Mouse (Mus musculus) G1E (cell line): ENCODE data around the gene Dnmt3a. TPM values are rescaled to one million over a fixed set of nuclear protein-coding genes. Genes with fewer than 3 reads are reported as not detected.

Source experiments
- ATAC-seq: 2 replicates; pipeline ENCODE4 v1.8.0; 2016; ENCODE audit warnings: mild to moderate bottlenecking; ENCODE audit not compliant: insufficient number of reproducible peaks, poor library complexity, low FRiP score, severe bottlenecking; ENCODE audit errors: extremely low read depth
- DNase-seq: peaks from one replicate; pipeline ENCODE4 v3.0.0; 2012; ENCODE audit warnings: low spot score
- H3K27me3 ChIP-seq: 2 replicates; pipeline ENCODE4 v1.6.1; 2012; ENCODE audit warnings: mild to moderate bottlenecking, low read length, inconsistent platforms; ENCODE audit not compliant: insufficient read depth
- H3K36me3 ChIP-seq: replicated peaks from 2 replicates; pipeline ENCODE3; 2012; ENCODE audit warnings: mild to moderate bottlenecking, inconsistent platforms
- H3K4me1 ChIP-seq: 2 replicates; pipeline ENCODE4 v1.6.1; 2012; ENCODE audit warnings: low read depth, low read length, inconsistent platforms, mixed read lengths; ENCODE audit not compliant: insufficient read depth
- H3K4me3 ChIP-seq: 2 replicates; pipeline ENCODE4 v1.5.1; 2012; ENCODE audit warnings: low read depth, mild to moderate bottlenecking, inconsistent platforms, low read length, moderate library complexity, mixed read lengths
- H3K9me3 ChIP-seq: replicated peaks from 2 replicates; pipeline ENCODE4 v1.6.1; 2012; ENCODE audit warnings: inconsistent platforms
- CTCF ChIP-seq: IDR thresholded peaks from 2 replicates; pipeline ENCODE4 v1.5.1; 2012; ENCODE audit warnings: low read depth, low read length, inconsistent platforms, mixed read lengths
- GATA1 ChIP-seq: IDR thresholded peaks from 2 replicates; pipeline ENCODE4 v1.6.1; 2012; ENCODE audit warnings: borderline replicate concordance, low read length, inconsistent platforms, mixed read lengths
- GATA2 ChIP-seq: IDR thresholded peaks from 2 replicates; pipeline ENCODE4 v1.6.1; 2012; ENCODE audit warnings: low read depth, low read length, inconsistent platforms, borderline replicate concordance
- POLR2AphosphoS5 ChIP-seq: IDR thresholded peaks from 2 replicates; pipeline ENCODE4 v1.6.1; 2012; ENCODE audit warnings: low read depth, low read length, inconsistent platforms; ENCODE audit not compliant: insufficient replicate concordance
- TAL1 ChIP-seq: conservative IDR thresholded peaks from 2 replicates; pipeline ENCODE4 v1.6.1; 2012; ENCODE audit warnings: low read depth, low read length, inconsistent platforms, mixed read lengths
- polyA plus RNA-seq: library from polyadenylated mRNA; stranded (reverse); fragments of >175 nt; gene quantifications from 2 replicates; pipeline ENCODE4 v1.2.3, GENCODE M21; 2012
- total RNA-seq, 2 experiments: library from RNA; stranded (forward) in 1 of 2; stranded (reverse) in 1 of 2; fragments of 200-1000 nt in 1 of 2; fragments of >200 nt in 1 of 2; fragmentation: Nextera tagmentation in 1 of 2; gene quantifications; 2 replicates each; pipeline ENCODE4 v1.2.3; 2014 to 2017

The Dnmt3a gene
- total and polyA plus RNA-seq, 3 experiments = 0.05 to 1.1 TPM; not detected in 1

DNA sequence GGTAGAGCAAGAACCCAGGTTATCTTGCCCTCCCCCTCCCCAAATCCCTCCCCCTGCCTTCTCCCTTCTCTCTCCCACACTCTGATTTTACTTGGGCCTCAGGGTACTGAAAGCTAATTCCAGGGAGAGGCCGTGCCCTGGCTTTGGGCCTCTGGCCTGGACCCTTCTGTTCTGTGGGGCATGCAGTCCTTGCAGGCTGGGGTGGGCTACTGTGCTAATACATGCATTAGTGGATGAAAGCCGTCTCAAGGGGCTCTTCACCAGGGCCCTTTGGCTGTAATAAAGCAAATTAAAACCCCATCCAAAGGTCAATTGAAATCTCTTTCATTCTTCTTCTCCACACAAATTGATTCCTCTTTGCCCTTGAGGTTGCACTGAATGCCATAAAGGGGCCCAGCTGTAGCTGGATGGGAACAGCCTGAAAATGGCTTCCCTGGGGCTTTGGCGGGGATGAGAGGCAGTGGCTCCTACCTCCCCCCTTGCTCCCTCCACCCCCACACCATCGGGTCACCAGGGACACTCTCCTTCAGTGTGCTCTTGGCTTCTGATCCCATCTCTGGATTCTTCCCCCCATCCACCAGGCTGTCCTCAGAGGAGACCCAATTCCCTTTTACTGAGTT lies 138.8 kb downstream of the Dnmt3a start:
- no peak for TF ChIP-seq POLR2AphosphoS5
- TF ChIP-seq GATA2 = no peak
- TF ChIP-seq TAL1 = no peak
- TF ChIP-seq GATA1 = no peak
- TF ChIP-seq CTCF = no peak
- DNase-seq (no peak), ATAC-seq (no peak)
- H3K9me3 ChIP-seq = no peaks in the 10 kb centered on the region
- H3K4me1 ChIP-seq = no peaks in the 10 kb centered on the region
- H3K36me3 ChIP-seq = no peaks in the 10 kb centered on the region
- no peak overlapping the region for H3K4me3 ChIP-seq
- H3K27me3 ChIP-seq = no peaks in the 10 kb centered on the region

DNA sequence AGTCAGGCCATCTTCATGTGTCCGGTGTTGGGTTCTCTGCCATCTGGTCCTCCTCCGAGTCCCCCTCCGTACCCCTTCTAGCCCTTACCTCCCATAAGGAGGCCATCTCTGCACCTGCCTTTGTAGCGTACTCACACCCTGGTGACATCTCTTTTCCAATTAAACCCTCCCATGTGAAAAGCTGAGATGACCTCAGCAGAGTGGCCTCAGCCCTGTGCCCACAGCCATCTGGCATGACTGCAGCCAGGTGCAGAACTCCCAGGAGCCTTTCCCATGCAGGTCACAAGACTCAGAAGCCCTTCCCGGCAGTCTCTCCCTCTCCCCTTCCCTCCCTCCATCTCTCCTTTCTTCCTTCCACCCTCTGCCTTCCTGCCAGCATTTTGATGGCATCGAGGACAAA lies 141.7 kb downstream of the Dnmt3a start:
- TF ChIP-seq GATA2 (no peak), GATA1 (no peak), TAL1 (no peak), CTCF (no peak), POLR2AphosphoS5 (no peak)
- Histone ChIP-seq H3K9me3 (no peaks in the 10 kb centered on the region), H3K36me3 (no peaks in the 10 kb centered on the region), H3K27me3 (no peaks in the 10 kb centered on the region), H3K4me3 (no peak overlapping the region), H3K4me1 (no peaks in the 10 kb centered on the region)
- DNase-seq = no peak
- ATAC-seq = no peak

DNA sequence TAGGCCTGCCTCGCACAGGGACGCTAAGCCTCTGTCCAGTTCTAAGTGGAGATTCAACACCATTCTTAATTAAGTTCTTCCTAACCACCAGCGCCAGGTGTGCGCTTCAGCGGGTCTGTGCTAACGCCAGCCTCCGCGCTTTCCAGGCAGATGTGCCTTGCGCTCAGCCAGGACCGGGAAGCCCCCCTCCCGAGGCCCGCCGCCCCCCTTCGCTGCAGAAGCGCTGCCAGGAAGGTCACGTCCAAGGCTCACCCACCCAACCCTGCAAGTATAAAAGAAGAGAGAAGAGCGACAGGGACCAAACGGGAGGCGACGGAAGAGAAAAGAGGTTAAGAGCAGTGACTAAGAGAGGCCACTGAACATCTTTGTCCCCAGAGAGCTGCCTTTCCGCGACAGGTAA lies 148.8 kb downstream of the Dnmt3a start, which contains the start of gene Pomc:
Pomc (plus strand) TSS at position 301 of the 400 bp plus-strand sequence.
- TF ChIP-seq POLR2AphosphoS5 (no peak), GATA1 (no peak), CTCF (no peak), GATA2 (no peak)
- H3K4me3 ChIP-seq = no peak within 1 kb of the TSS
- ATAC-seq (no peak), DNase-seq (no peak)
- H3K9me3 ChIP-seq = no peaks in the 10 kb centered on the region
- no peaks in the 10 kb centered on the region for H3K27me3 ChIP-seq
- no peaks in the 10 kb centered on the region for H3K4me1 ChIP-seq
- no peaks in the 10 kb centered on the region for H3K36me3 ChIP-seq

DNA sequence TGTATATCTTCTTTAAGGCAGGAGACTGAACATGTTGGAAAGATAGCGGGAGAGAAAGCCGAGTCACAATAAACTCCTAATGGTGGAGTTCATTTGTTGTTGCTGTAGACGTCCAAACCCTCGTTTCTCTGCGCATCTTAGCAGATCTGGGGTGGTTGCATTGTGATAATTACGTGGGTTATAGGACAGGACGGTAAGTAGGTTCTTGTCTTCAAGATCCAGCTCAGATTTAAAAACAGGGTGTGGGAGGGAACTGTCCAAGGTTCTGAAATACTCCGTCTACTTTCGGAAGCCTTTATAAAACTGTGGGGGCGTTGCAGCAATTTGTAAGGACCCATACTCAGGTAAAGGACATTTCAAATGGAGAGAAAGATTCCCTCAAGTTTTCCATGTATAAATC lies 149.6 kb downstream of the Dnmt3a start:
- ATAC-seq (no peak), DNase-seq (peak; percentile 10)
- Histone ChIP-seq H3K36me3 (no peaks in the 10 kb centered on the region), H3K4me1 (no peaks in the 10 kb centered on the region), H3K27me3 (no peaks in the 10 kb centered on the region), H3K9me3 (no peaks in the 10 kb centered on the region), H3K4me3 (no peak overlapping the region)
- TF ChIP-seq GATA2 (no peak), CTCF (no peak), POLR2AphosphoS5 (no peak), TAL1 (no peak), GATA1 (no peak)

DNA sequence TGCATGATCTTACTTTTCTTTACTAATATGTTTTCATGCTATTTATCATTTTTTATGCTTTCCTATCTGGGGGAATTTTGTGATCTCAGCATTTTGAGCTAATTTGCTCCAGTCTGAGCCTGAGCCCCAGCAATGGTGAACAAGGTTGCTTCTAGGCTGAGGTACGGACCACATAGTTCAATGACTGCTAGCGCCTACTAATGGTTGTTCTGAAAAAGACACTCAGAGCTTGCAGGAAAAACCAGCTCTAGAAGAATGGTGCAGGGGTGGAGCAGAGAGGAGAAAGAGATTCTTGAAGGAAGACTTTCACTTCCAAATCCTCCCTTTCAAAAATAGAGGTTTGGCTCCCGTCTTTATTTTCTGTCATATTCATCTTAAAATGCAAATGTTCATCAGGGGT lies 150.5 kb downstream of the Dnmt3a start:
- TF ChIP-seq GATA2 (no peak), GATA1 (no peak), CTCF (no peak), POLR2AphosphoS5 (no peak), TAL1 (no peak)
- Histone ChIP-seq H3K4me3 (no peak overlapping the region), H3K36me3 (no peaks in the 10 kb centered on the region), H3K4me1 (no peaks in the 10 kb centered on the region), H3K9me3 (no peaks in the 10 kb centered on the region), H3K27me3 (no peaks in the 10 kb centered on the region)
- ATAC-seq (no peak), DNase-seq (no peak)

DNA sequence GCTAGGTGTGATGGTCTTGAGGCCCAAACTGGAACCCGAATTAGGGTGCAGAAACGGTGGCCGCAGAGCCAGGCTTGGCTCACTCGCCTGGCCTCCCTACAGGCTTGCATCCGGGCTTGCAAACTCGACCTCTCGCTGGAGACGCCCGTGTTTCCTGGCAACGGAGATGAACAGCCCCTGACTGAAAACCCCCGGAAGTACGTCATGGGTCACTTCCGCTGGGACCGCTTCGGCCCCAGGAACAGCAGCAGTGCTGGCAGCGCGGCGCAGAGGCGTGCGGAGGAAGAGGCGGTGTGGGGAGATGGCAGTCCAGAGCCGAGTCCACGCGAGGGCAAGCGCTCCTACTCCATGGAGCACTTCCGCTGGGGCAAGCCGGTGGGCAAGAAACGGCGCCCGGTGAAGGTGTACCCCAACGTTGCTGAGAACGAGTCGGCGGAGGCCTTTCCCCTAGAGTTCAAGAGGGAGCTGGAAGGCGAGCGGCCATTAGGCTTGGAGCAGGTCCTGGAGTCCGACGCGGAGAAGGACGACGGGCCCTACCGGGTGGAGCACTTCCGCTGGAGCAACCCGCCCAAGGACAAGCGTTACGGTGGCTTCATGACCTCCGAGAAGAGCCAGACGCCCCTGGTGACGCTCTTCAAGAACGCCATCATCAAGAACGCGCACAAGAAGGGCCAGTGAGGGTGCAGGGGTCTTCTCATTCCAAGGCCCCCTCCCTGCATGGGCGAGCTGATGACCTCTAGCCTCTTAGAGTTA lies 154.2 kb downstream of the Dnmt3a start:
- DNase-seq (no peak), ATAC-seq (no peak)

More for the DNA sequence above, 154.2 kb downstream of the Dnmt3a start:
- TF ChIP-seq TAL1 (no peak), CTCF (no peak), GATA1 (no peak), GATA2 (no peak), POLR2AphosphoS5 (no peak)
- Histone ChIP-seq H3K4me1 (no peaks in the 10 kb centered on the region), H3K27me3 (no peaks in the 10 kb centered on the region), H3K4me3 (no peak overlapping the region), H3K9me3 (no peaks in the 10 kb centered on the region), H3K36me3 (no peaks in the 10 kb centered on the region)
